Mouse (Mus musculus) lung, embryonic 16.5 days (tissue): ENCODE data around the gene Grk3. TPM values are rescaled to one million over a fixed set of nuclear protein-coding genes. Genes with fewer than 3 reads are reported as not detected.

Experiments used
- ATAC-seq: fragments of 200-750 bp; cut with Nextera tagmentation; 2 replicates; pipeline ENCODE4 v1.8.0; 2017; ENCODE audit warnings: low read depth, mild to moderate bottlenecking, moderate library complexity
- H3K27ac ChIP-seq: fragments of 300-500 bp; sonication (generic); 2 replicates; pipeline ENCODE4 v1.5.1; 2014; ENCODE audit warnings: mild to moderate bottlenecking, control low read depth, low read length
- H3K27me3 ChIP-seq: fragments of 300-500 bp; sonication (generic); 2 replicates; pipeline ENCODE4 v1.6.1; 2014; ENCODE audit warnings: low read depth, low read length, mixed read lengths; ENCODE audit not compliant: control insufficient read depth, insufficient read depth
- H3K36me3 ChIP-seq: fragments of 300-500 bp; sonication (generic); 2 replicates; pipeline ENCODE4 v1.6.1; 2014; ENCODE audit warnings: low read length; ENCODE audit not compliant: control insufficient read depth, insufficient read depth
- H3K4me1 ChIP-seq: fragments of 300-500 bp; sonication (generic); replicated peaks from 2 replicates; pipeline ENCODE4 v1.6.1; 2014; ENCODE audit warnings: low read length, mixed read lengths; ENCODE audit not compliant: control insufficient read depth, insufficient read depth
- H3K4me2 ChIP-seq: fragments of 300-500 bp; sonication (generic); 2 replicates; pipeline ENCODE4 v1.6.1; 2014; ENCODE audit warnings: low read depth, low read length, control low read depth
- H3K4me3 ChIP-seq: fragments of 300-500 bp; sonication (generic); 2 replicates; pipeline ENCODE4 v1.5.1; 2014; ENCODE audit warnings: mild to moderate bottlenecking, low read length, control low read depth
- H3K9ac ChIP-seq: fragments of 300-500 bp; sonication (generic); 2 replicates; pipeline ENCODE4 v1.6.1; 2014; ENCODE audit warnings: low read length, control low read depth
- H3K9me3 ChIP-seq: fragments of 300-500 bp; sonication (generic); 2 replicates; pipeline ENCODE4 v1.6.1; 2016; ENCODE audit warnings: low read length; ENCODE audit not compliant: control insufficient read depth
- WGBS: fragments of 180-500 bp; shearing (Covaris S2); extraction: QIAGEN DNeasy Blood & Tissue Kit; methylation state at CpG from one replicate; pipeline ENCODE4 v1.1.7; 2014; 5-methylcytosine and 5-hydroxymethylcytosine counted together
- polyA plus RNA-seq: library from polyadenylated mRNA; unstranded; fragments of >200 nt; fragmentation: Nextera tagmentation; extraction: Ambion mirVana; gene quantifications from 2 replicates; pipeline ENCODE4 v1.2.1, GENCODE M21; 2015

Grk3 gene
- polyA plus RNA-seq, 1 experiment from 2014 or later, result 19.1 TPM

GRCm38 (mm10) chr5:112895674-112896654, 119.6 kb downstream of the Grk3 start, which contains the start of gene Myo18b:
Gene Myo18b (minus strand): TSS chr5:112896362.
- Histone ChIP-seq H3K9ac (no peak within 1 kb of the TSS), H3K27me3 (no peaks in the 10 kb centered on the region), H3K27ac (no peak within 1 kb of the TSS), H3K4me1 (no peaks in the 10 kb centered on the region), H3K36me3 (no peaks in the 10 kb centered on the region), H3K4me2 (no peak within 1 kb of the TSS), H3K9me3 (no peaks in the 10 kb centered on the region), H3K4me3 (no peak within 1 kb of the TSS)
- no peak for ATAC-seq
- 66% methylated on average over 17 of the region's 17 CpGs for WGBS

- H3K36me3 ChIP-seq, result no peaks in the 10 kb centered on the region
- H3K27ac ChIP-seq, result no peak overlapping the region
- 39% methylated on average over 5 of the region's 5 CpGs for WGBS
- H3K9ac ChIP-seq, result no peak overlapping the region
- H3K9me3 ChIP-seq, result no peaks in the 10 kb centered on the region
- H3K27me3 ChIP-seq, result no peaks in the 10 kb centered on the region
- H3K4me1 ChIP-seq, result no peaks in the 10 kb centered on the region
- H3K4me3 ChIP-seq, result no peak overlapping the region
- no peak overlapping the region for H3K4me2 ChIP-seq
- ATAC-seq, result no peak
These were observed 122.0 kb downstream of the Grk3 start for GRCm38 (mm10) chr5:112893462-112894060.

- Histone ChIP-seq H3K4me2 (no peak overlapping the region), H3K9me3 (no peaks in the 10 kb centered on the region), H3K36me3 (no peaks in the 10 kb centered on the region), H3K9ac (no peak overlapping the region), H3K27ac (no peak overlapping the region), H3K4me1 (no peaks in the 10 kb centered on the region), H3K27me3 (no peaks in the 10 kb centered on the region), H3K4me3 (no peak overlapping the region)
- ATAC-seq, result no peak
These were observed 123.2 kb downstream of the Grk3 start for GRCm38 (mm10) chr5:112892411-112892810.

GRCm38 (mm10) chr5:112888651-112889050, 126.9 kb downstream of the Grk3 start:
- H3K36me3 ChIP-seq, result no peaks in the 10 kb centered on the region
- H3K4me3 ChIP-seq, result no peak overlapping the region
- no peak for ATAC-seq
- WGBS, result 41% methylated on average over 7 of the region's 7 CpGs
- H3K27me3 ChIP-seq, result no peaks in the 10 kb centered on the region
- no peak overlapping the region for H3K27ac ChIP-seq
- H3K4me1 ChIP-seq, result no peaks in the 10 kb centered on the region; the same call in 1 of the 2 replicates
- no peaks in the 10 kb centered on the region for H3K9me3 ChIP-seq
- H3K4me2 ChIP-seq, result no peak overlapping the region
- H3K9ac ChIP-seq, result no peak overlapping the region

- Histone ChIP-seq H3K9ac (no peak overlapping the region), H3K4me3 (no peak overlapping the region), H3K4me1 (no peaks in the 10 kb centered on the region; the same call in 1 of the 2 replicates), H3K27me3 (no peaks in the 10 kb centered on the region), H3K9me3 (no peaks in the 10 kb centered on the region), H3K36me3 (no peaks in the 10 kb centered on the region), H3K4me2 (no peak overlapping the region), H3K27ac (no peak overlapping the region)
- ATAC-seq, result peak; percentile 31; the same call in 1 of the 2 replicates
- 62% methylated on average over 17 of the region's 17 CpGs for WGBS
These were observed 128.7 kb downstream of the Grk3 start for GRCm38 (mm10) chr5:112886687-112887491.

- ATAC-seq, result no peak
- H3K4me3 ChIP-seq, result no peak overlapping the region
- no peaks in the 10 kb centered on the region for H3K4me1 ChIP-seq
- no peak overlapping the region for H3K9ac ChIP-seq
- H3K27ac ChIP-seq, result no peak overlapping the region
- H3K27me3 ChIP-seq, result no peaks in the 10 kb centered on the region
- H3K36me3 ChIP-seq, result no peaks in the 10 kb centered on the region
- no peak overlapping the region for H3K4me2 ChIP-seq
- WGBS, result 66% methylated on average over 14 of the region's 14 CpGs
- no peaks in the 10 kb centered on the region for H3K9me3 ChIP-seq
These were observed 138.0 kb downstream of the Grk3 start for GRCm38 (mm10) chr5:112877391-112878115.

GRCm38 (mm10) chr5:112876846-112877390, 138.7 kb downstream of the Grk3 start:
- Histone ChIP-seq H3K27ac (no peak overlapping the region), H3K27me3 (no peaks in the 10 kb centered on the region), H3K9ac (no peak overlapping the region), H3K4me1 (no peaks in the 10 kb centered on the region), H3K4me3 (no peak overlapping the region), H3K9me3 (no peaks in the 10 kb centered on the region), H3K36me3 (no peaks in the 10 kb centered on the region), H3K4me2 (no peak overlapping the region)
- 16% methylated on average over 4 of the region's 4 CpGs for WGBS
- ATAC-seq, result no peak

- Histone ChIP-seq H3K4me1 (no peaks in the 10 kb centered on the region), H3K27ac (no peak overlapping the region), H3K4me3 (no peak overlapping the region), H3K27me3 (no peaks in the 10 kb centered on the region), H3K36me3 (no peaks in the 10 kb centered on the region), H3K4me2 (no peak overlapping the region), H3K9ac (no peak overlapping the region), H3K9me3 (no peaks in the 10 kb centered on the region)
- ATAC-seq, result no peak
- 64% methylated on average over 6 of the region's 6 CpGs for WGBS
These were observed 142.6 kb downstream of the Grk3 start for GRCm38 (mm10) chr5:112872999-112873398.
